Mouse (Mus musculus): ENCODE data around the gene Tmem246. TPM values are rescaled to one million over a fixed set of nuclear protein-coding genes. Genes with fewer than 3 reads are reported as not detected.
"Not testable (repeated sequence)": the region's sequence is repeated elsewhere in the genome, so short reads cannot be mapped to it uniquely, and the experiment has no call there.

The Tmem246 gene
- polyA plus RNA-seq, 1 experiment from 2014 or later = 17.6 TPM

DNA sequence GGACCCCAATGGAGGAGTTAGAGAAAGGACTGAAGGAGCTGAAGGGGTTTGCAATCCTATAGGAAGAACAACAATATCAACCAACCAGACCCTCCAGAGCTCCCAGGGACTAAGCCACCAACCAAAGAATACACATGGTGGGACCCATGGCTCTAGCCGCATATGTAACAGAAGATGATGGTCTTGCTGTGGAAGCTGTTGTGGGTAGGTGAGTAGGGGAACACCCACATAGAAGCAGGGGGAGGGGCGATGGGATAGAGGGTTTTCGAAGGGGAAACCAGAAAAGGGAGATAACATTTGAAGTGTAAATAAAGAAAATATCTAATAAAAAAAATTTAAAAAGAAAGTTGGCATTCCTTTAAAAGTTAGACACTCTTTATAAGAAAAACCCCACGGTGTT lies 27.3 kb upstream of the Tmem246 start:
- not testable (repeated sequence) for ATAC-seq (replicated peaks; ENCODE audit: insufficient number of reproducible peaks, low FRiP score, low TSS enrichment, low read depth); H3K9me3 ChIP-seq (replicated peaks; ENCODE audit: control insufficient read depth, low read length)

GRCm38 (mm10) chr4:49623916-49624315 lies 26.2 kb upstream of the Tmem246 start:
- Histone ChIP-seq H3K27me3 (ENCODE audit: control insufficient read depth, insufficient read depth, low read length) (no peaks in the 10 kb centered on the region), H3K9ac (replicated peaks; ENCODE audit: low read length) (no peak overlapping the region), H3K4me1 (ENCODE audit: control insufficient read depth, insufficient read depth, low read length) (no peaks in the 10 kb centered on the region), H3K9me3 (replicated peaks; ENCODE audit: control insufficient read depth, low read length) (no peaks in the 10 kb centered on the region), H3K36me3 (replicated peaks; ENCODE audit: control insufficient read depth, insufficient read depth, low read depth, low read length) (no peaks in the 10 kb centered on the region), H3K4me3 (ENCODE audit: low read depth, low read length) (no peak overlapping the region), H3K4me2 (ENCODE audit: low read depth, low read length) (no peak overlapping the region), H3K27ac (replicated peaks; ENCODE audit: low read depth, low read length) (no peak overlapping the region)
- 87% methylated on average over 4 of the region's 4 CpGs for WGBS
- DNase-seq (ENCODE audit: low spot score) (no peak), ATAC-seq (replicated peaks; ENCODE audit: insufficient number of reproducible peaks, low FRiP score, low TSS enrichment, low read depth) (no peak)

More for the DNA sequence above, 27.3 kb upstream of the Tmem246 start:
- H3K9ac ChIP-seq (replicated peaks; ENCODE audit: low read length); H3K4me1 ChIP-seq (ENCODE audit: control insufficient read depth, insufficient read depth, low read length); H3K4me2 ChIP-seq (ENCODE audit: low read depth, low read length); H3K36me3 ChIP-seq (replicated peaks; ENCODE audit: control insufficient read depth, insufficient read depth, low read depth, low read length); H3K4me3 ChIP-seq (ENCODE audit: low read depth, low read length); DNase-seq (ENCODE audit: low spot score); H3K27me3 ChIP-seq (ENCODE audit: control insufficient read depth, insufficient read depth, low read length); H3K27ac ChIP-seq (replicated peaks; ENCODE audit: low read depth, low read length): not testable (repeated sequence)
- WGBS = 86% methylated on average over 4 of the region's 4 CpGs

DNA sequence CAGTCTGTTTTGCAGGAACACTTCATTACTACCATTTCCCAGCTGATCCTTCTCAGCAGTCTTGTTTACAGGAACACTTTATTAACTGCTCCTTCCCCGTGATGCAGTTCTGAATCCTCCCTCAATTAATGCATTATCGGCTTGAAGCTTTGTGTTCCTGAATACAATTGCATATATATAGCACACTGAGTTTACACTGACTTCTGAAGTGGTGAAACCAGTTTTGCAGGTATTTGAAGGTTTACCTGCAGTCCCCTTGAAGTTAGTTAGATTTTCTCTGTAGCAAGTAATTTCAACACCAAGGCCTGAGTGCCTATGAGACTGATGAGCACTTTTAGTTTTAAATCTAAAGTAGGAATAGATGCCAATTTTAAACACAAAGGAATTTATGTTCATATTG lies 24.6 kb upstream of the Tmem246 start:
- Histone ChIP-seq H3K9me3 (replicated peaks; ENCODE audit: control insufficient read depth, low read length) (no peaks in the 10 kb centered on the region), H3K9ac (replicated peaks; ENCODE audit: low read length) (no peak overlapping the region), H3K27ac (replicated peaks; ENCODE audit: low read depth, low read length) (no peak overlapping the region), H3K4me1 (ENCODE audit: control insufficient read depth, insufficient read depth, low read length) (no peaks in the 10 kb centered on the region), H3K27me3 (ENCODE audit: control insufficient read depth, insufficient read depth, low read length) (no peaks in the 10 kb centered on the region), H3K4me3 (ENCODE audit: low read depth, low read length) (no peak overlapping the region), H3K4me2 (ENCODE audit: low read depth, low read length) (no peak overlapping the region), H3K36me3 (replicated peaks; ENCODE audit: control insufficient read depth, insufficient read depth, low read depth, low read length) (no peaks in the 10 kb centered on the region)
- ATAC-seq (replicated peaks; ENCODE audit: insufficient number of reproducible peaks, low FRiP score, low TSS enrichment, low read depth) (no peak), DNase-seq (ENCODE audit: low spot score) (peak; percentile 25)
- WGBS = 76% methylated on average over 2 of the region's 2 CpGs

DNA sequence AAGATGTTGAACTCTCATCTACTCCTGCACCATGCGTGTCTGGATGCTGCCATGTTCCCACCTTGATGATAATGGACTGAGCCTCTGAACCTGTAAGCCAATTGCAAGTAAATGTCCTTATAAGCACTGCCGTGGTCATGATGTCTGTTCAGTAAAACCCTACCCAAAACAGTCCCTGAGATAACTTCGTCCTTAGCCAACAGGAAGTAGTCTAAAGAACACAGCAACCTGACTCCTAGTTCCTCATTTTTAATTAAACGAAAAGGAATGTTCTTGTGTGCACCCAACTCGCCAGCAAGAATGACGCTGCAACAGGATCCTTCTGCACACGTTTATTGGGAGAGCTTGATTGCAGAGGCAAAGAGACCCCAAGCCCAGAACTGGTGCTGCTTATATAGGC lies 22.2 kb upstream of the Tmem246 start:
- ATAC-seq (replicated peaks; ENCODE audit: insufficient number of reproducible peaks, low FRiP score, low TSS enrichment, low read depth); H3K4me3 ChIP-seq (ENCODE audit: low read depth, low read length); H3K4me1 ChIP-seq (ENCODE audit: control insufficient read depth, insufficient read depth, low read length); H3K27me3 ChIP-seq (ENCODE audit: control insufficient read depth, insufficient read depth, low read length); DNase-seq (ENCODE audit: low spot score); H3K27ac ChIP-seq (replicated peaks; ENCODE audit: low read depth, low read length); H3K9ac ChIP-seq (replicated peaks; ENCODE audit: low read length); H3K9me3 ChIP-seq (replicated peaks; ENCODE audit: control insufficient read depth, low read length); H3K36me3 ChIP-seq (replicated peaks; ENCODE audit: control insufficient read depth, insufficient read depth, low read depth, low read length); H3K4me2 ChIP-seq (ENCODE audit: low read depth, low read length): not testable (repeated sequence)
- WGBS = 93% methylated on average over 7 of the region's 7 CpGs

- H3K4me2 ChIP-seq (ENCODE audit: low read depth, low read length) = no peak overlapping the region
- no peaks in the 10 kb centered on the region for H3K27me3 ChIP-seq (ENCODE audit: control insufficient read depth, insufficient read depth, low read length)
- no peak for DNase-seq (ENCODE audit: low spot score)
- H3K9me3 ChIP-seq (replicated peaks; ENCODE audit: control insufficient read depth, low read length) = no peaks in the 10 kb centered on the region
- H3K36me3 ChIP-seq (replicated peaks; ENCODE audit: control insufficient read depth, insufficient read depth, low read depth, low read length) = no peaks in the 10 kb centered on the region
- no peak overlapping the region for H3K9ac ChIP-seq (replicated peaks; ENCODE audit: low read length)
- H3K4me1 ChIP-seq (ENCODE audit: control insufficient read depth, insufficient read depth, low read length) = no peaks in the 10 kb centered on the region
- ATAC-seq (replicated peaks; ENCODE audit: insufficient number of reproducible peaks, low FRiP score, low TSS enrichment, low read depth) = no peak
- 92% methylated on average over 10 of the region's 10 CpGs for WGBS
- H3K27ac ChIP-seq (replicated peaks; ENCODE audit: low read depth, low read length) = no peak overlapping the region
- no peak overlapping the region for H3K4me3 ChIP-seq (ENCODE audit: low read depth, low read length)
These were observed 19.2 kb upstream of the Tmem246 start for GRCm38 (mm10) chr4:49616924-49617323.

DNA sequence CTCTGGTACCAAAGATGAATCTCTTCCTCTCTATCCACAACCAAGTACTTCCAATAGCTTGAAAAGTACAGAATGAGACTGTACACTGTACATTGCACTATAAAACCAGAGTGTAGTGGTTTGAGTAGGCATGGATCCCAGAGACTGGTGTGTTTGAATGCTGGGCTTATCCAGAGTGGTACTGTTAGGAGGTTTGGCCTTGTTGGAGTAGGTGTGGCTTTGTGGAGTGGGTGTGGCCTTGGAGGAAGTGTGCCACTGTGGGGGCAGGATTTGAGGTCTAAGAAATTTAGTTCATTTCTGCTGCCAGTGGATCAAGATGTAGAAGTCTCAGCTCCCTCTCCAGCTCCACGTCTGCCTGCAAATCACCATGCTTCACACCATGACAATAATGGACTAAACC lies 7.8 kb upstream of the Tmem246 start:
- no peaks in the 10 kb centered on the region for H3K4me1 ChIP-seq (ENCODE audit: control insufficient read depth, insufficient read depth, low read length)
- no peaks in the 10 kb centered on the region for H3K9me3 ChIP-seq (replicated peaks; ENCODE audit: control insufficient read depth, low read length)
- H3K36me3 ChIP-seq (replicated peaks; ENCODE audit: control insufficient read depth, insufficient read depth, low read depth, low read length) = no peaks in the 10 kb centered on the region
- ATAC-seq (replicated peaks; ENCODE audit: insufficient number of reproducible peaks, low FRiP score, low TSS enrichment, low read depth) = no peak
- no peak overlapping the region for H3K4me2 ChIP-seq (ENCODE audit: low read depth, low read length)
- no peak overlapping the region for H3K9ac ChIP-seq (replicated peaks; ENCODE audit: low read length)
- 80% methylated on average over 1 of the region's 1 CpGs for WGBS
- no peak for DNase-seq (ENCODE audit: low spot score)
- no peaks in the 10 kb centered on the region for H3K27me3 ChIP-seq (ENCODE audit: control insufficient read depth, insufficient read depth, low read length)
- H3K4me3 ChIP-seq (ENCODE audit: low read depth, low read length) = no peak overlapping the region
- no peak overlapping the region for H3K27ac ChIP-seq (replicated peaks; ENCODE audit: low read depth, low read length)

GRCm38 (mm10) chr4:49604616-49605015 lies 6.9 kb upstream of the Tmem246 start:
- H3K9ac ChIP-seq (replicated peaks; ENCODE audit: low read length) = no peak overlapping the region
- no peak overlapping the region for H3K4me3 ChIP-seq (ENCODE audit: low read depth, low read length)
- no peak overlapping the region for H3K4me2 ChIP-seq (ENCODE audit: low read depth, low read length)
- no peak for ATAC-seq (replicated peaks; ENCODE audit: insufficient number of reproducible peaks, low FRiP score, low TSS enrichment, low read depth)
- no peak for DNase-seq (ENCODE audit: low spot score)
- no peaks in the 10 kb centered on the region for H3K36me3 ChIP-seq (replicated peaks; ENCODE audit: control insufficient read depth, insufficient read depth, low read depth, low read length)
- H3K9me3 ChIP-seq (replicated peaks; ENCODE audit: control insufficient read depth, low read length) = no peaks in the 10 kb centered on the region
- 87% methylated on average over 5 of the region's 5 CpGs for WGBS
- no peaks in the 10 kb centered on the region for H3K27me3 ChIP-seq (ENCODE audit: control insufficient read depth, insufficient read depth, low read length)
- H3K4me1 ChIP-seq (ENCODE audit: control insufficient read depth, insufficient read depth, low read length) = no peaks in the 10 kb centered on the region
- H3K27ac ChIP-seq (replicated peaks; ENCODE audit: low read depth, low read length) = no peak overlapping the region

GRCm38 (mm10) chr4:49604016-49604546 lies 6.4 kb upstream of the Tmem246 start:
- Histone ChIP-seq H3K4me2 (ENCODE audit: low read depth, low read length) (no peak overlapping the region), H3K36me3 (replicated peaks; ENCODE audit: control insufficient read depth, insufficient read depth, low read depth, low read length) (no peaks in the 10 kb centered on the region), H3K4me3 (ENCODE audit: low read depth, low read length) (no peak overlapping the region), H3K4me1 (ENCODE audit: control insufficient read depth, insufficient read depth, low read length) (no peaks in the 10 kb centered on the region), H3K9ac (replicated peaks; ENCODE audit: low read length) (no peak overlapping the region), H3K27me3 (ENCODE audit: control insufficient read depth, insufficient read depth, low read length) (no peaks in the 10 kb centered on the region), H3K27ac (replicated peaks; ENCODE audit: low read depth, low read length) (no peak overlapping the region), H3K9me3 (replicated peaks; ENCODE audit: control insufficient read depth, low read length) (no peaks in the 10 kb centered on the region)
- DNase-seq (ENCODE audit: low spot score) = no peak
- 72% methylated on average over 1 of the region's 1 CpGs for WGBS
- no peak for ATAC-seq (replicated peaks; ENCODE audit: insufficient number of reproducible peaks, low FRiP score, low TSS enrichment, low read depth)
